Mouse (Mus musculus) lung, adult 2 months (tissue): ENCODE data around the gene Syn3. TPM values are rescaled to one million over a fixed set of nuclear protein-coding genes. Genes with fewer than 3 reads are reported as not detected.

ENCODE experiments used
- DNase-seq: peaks from one replicate; pipeline ENCODE4 v3.0.0; 2022
- H3K4me1 ChIP-seq: fragments of 200-500 bp; 2 replicates; pipeline ENCODE4 v1.6.1; 2011; ENCODE audit warnings: low read length; ENCODE audit not compliant: control insufficient read depth, insufficient read depth
- H3K4me3 ChIP-seq: fragments of 200-500 bp; replicated peaks from 2 replicates; pipeline ENCODE3; 2011; ENCODE audit warnings: low read depth, mild to moderate bottlenecking, control low read depth, low read length; ENCODE audit errors: extremely low read depth
- CTCF ChIP-seq: fragments of 200-500 bp; IDR thresholded peaks from 2 replicates; pipeline ENCODE4 v1.5.1; 2011; ENCODE audit warnings: mild to moderate bottlenecking, low read length, control low read depth; ENCODE audit not compliant: insufficient read depth
- POLR2A ChIP-seq: fragments of 200-500 bp; IDR thresholded peaks from 2 replicates; pipeline ENCODE4 v1.6.1; 2011; ENCODE audit warnings: low read depth, mild to moderate bottlenecking, control low read depth, low read length, borderline replicate concordance; ENCODE audit errors: extremely low read depth
- WGBS: fragments of 180-500 bp; shearing (Covaris S2); methylation state at CpG from one replicate; pipeline ENCODE4 v1.1.7; 2018; 5-methylcytosine and 5-hydroxymethylcytosine counted together
- polyA plus RNA-seq: library from polyadenylated mRNA; depleted of rRNA; stranded (reverse); fragments of >200 nt; gene quantifications from 2 replicates; pipeline ENCODE4 v1.2.3, GENCODE M21; 2012

The Syn3 gene
- polyA plus RNA-seq, 1 experiment = 1.1 TPM

GRCm38 (mm10) chr10:86323275-86323994 is 175.3 kb downstream of the Syn3 start:
- no peak for DNase-seq
- peaks cover 8% of the 10 kb centered on the region for H3K4me1 ChIP-seq
- WGBS = 52% methylated on average over 4 of the region's 4 CpGs
- TF ChIP-seq CTCF (no peak), POLR2A (no peak)
- no peak overlapping the region for H3K4me3 ChIP-seq

- Histone ChIP-seq H3K4me1 (peaks cover 8% of the 10 kb centered on the region), H3K4me3 (no peak overlapping the region)
- no peak for DNase-seq
- WGBS = 65% methylated on average over 1 of the region's 1 CpGs
- TF ChIP-seq CTCF (no peak), POLR2A (no peak)
Measured at GRCm38 (mm10) chr10:86322006-86322405, 176.7 kb downstream of the Syn3 start.

- H3K4me3 ChIP-seq = no peak overlapping the region
- TF ChIP-seq CTCF (no peak), POLR2A (no peak)
- 74% methylated on average over 8 of the region's 8 CpGs for WGBS
- no peak for DNase-seq
- peaks cover 8% of the 10 kb centered on the region for H3K4me1 ChIP-seq
Measured at GRCm38 (mm10) chr10:86321194-86321593, 177.5 kb downstream of the Syn3 start.

GRCm38 (mm10) chr10:86320204-86320603 is 178.5 kb downstream of the Syn3 start:
- peaks cover 8% of the 10 kb centered on the region for H3K4me1 ChIP-seq
- no peak for DNase-seq
- no peak for TF ChIP-seq POLR2A
- H3K4me3 ChIP-seq = no peak overlapping the region
- WGBS = 74% methylated on average over 5 of the region's 5 CpGs

GRCm38 (mm10) chr10:86319526-86319925 is 179.2 kb downstream of the Syn3 start:
- TF ChIP-seq POLR2A = no peak
- no peak for TF ChIP-seq CTCF
- H3K4me3 ChIP-seq = no peak overlapping the region
- no peak for DNase-seq
- H3K4me1 ChIP-seq = peaks cover 8% of the 10 kb centered on the region
- WGBS = 66% methylated on average over 3 of the region's 3 CpGs

- peaks cover 7% of the 10 kb centered on the region for H3K4me1 ChIP-seq
- 81% methylated on average over 5 of the region's 5 CpGs for WGBS
- TF ChIP-seq CTCF (no peak), POLR2A (no peak)
- no peak overlapping the region for H3K4me3 ChIP-seq
- DNase-seq = no peak
Measured at GRCm38 (mm10) chr10:86318552-86319140, 180.1 kb downstream of the Syn3 start.

- peaks cover 3% of the 10 kb centered on the region; the same call in 1 of the 2 replicates for H3K4me1 ChIP-seq
- 73% methylated on average over 7 of the region's 7 CpGs for WGBS
- H3K4me3 ChIP-seq = no peak overlapping the region
- no peak for DNase-seq
- no peak for TF ChIP-seq CTCF
- no peak for TF ChIP-seq POLR2A
Measured at GRCm38 (mm10) chr10:86317633-86318032, 181.1 kb downstream of the Syn3 start.

GRCm38 (mm10) chr10:86315513-86315912 is 183.2 kb downstream of the Syn3 start:
- Histone ChIP-seq H3K4me1 (peaks cover 7% of the 10 kb centered on the region; the same call in 1 of the 2 replicates), H3K4me3 (no peak overlapping the region)
- 48% methylated on average over 3 of the region's 3 CpGs for WGBS
- no peak for DNase-seq
- TF ChIP-seq CTCF = no peak
- TF ChIP-seq POLR2A = no peak

- H3K4me1 ChIP-seq = peaks cover 12% of the 10 kb centered on the region; the same call in 1 of the 2 replicates
- 58% methylated on average over 1 of the region's 1 CpGs for WGBS
- no peak for DNase-seq
- no peak overlapping the region for H3K4me3 ChIP-seq
- TF ChIP-seq POLR2A = no peak
- no peak for TF ChIP-seq CTCF
Measured at GRCm38 (mm10) chr10:86313448-86313847, 185.2 kb downstream of the Syn3 start.

- H3K4me3 ChIP-seq = no peak overlapping the region
- no peak for DNase-seq
- WGBS = 73% methylated on average over 3 of the region's 3 CpGs
- peaks cover 16% of the 10 kb centered on the region; the same call in 1 of the 2 replicates for H3K4me1 ChIP-seq
- TF ChIP-seq CTCF = no peak
- no peak for TF ChIP-seq POLR2A
Measured at GRCm38 (mm10) chr10:86312976-86313375, 185.7 kb downstream of the Syn3 start.
